ENCODE assay signal across 8 mouse cellular contexts in the genomic region with DNA sequence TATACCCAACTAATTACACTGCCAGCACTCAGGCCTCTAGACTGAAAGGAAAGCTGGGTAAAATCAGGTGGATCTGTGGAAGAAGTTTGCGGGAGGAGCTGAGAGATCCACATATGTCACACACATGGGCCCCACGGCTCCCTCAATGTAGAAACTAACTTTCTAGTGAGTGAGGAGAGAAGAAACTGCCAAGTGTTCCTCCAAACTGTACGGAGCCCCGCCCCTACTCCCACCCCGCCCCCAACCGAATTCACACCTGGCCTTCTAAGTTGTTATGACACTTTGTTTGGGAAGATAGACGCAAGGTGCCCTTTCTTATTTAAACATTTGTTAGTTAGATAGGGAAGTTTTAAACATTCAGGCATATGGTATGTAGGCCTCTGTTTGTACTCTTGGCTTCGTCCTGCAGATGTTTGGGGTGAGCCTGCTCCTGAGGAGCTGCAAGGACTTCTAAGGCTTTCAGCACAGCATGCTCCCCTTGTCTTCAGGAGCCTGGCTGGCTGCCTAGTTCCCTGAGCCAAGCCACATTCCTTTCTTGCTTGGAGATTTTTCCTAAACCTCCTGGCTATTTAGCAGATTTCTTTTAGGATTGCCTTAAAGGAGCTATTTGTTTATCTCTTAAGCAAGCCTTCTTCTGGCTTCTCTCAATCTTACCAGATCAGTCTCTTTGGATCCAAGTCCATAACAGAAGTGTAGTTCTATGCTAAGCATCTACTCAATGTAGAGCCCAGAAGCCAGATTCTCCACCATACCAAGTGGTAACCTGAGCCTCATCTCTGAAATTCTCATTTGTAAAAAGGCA.
DNase-seq lines count a peak whose midpoint lies in the region; ATAC-seq and TF ChIP-seq lines count a peak whose summit lies in the region.

No protein-coding gene starts in this region.

- no peak overlapping the region for H3K4me2 ChIP-seq in forebrain, embryonic 14.5 days (ENCODE audit: low read length)
- no peak overlapping the region for H3K4me2 ChIP-seq in forebrain, postnatal 0 days (ENCODE audit: low read depth)
- no peak overlapping the region for H3K4me2 ChIP-seq in lung, embryonic 15.5 days
- H3K4me2 ChIP-seq in forebrain, embryonic 12.5 days, result no peak overlapping the region

- no peak overlapping the region for H3K4me3 ChIP-seq in forebrain, embryonic 14.5 days (ENCODE audit: low read depth, low read length)
- no peak overlapping the region for H3K4me3 ChIP-seq in forebrain, postnatal 0 days (ENCODE audit: low read depth, low read length)
- no peak overlapping the region for H3K4me3 ChIP-seq in lung, embryonic 15.5 days
- H3K4me3 ChIP-seq in forebrain, embryonic 12.5 days (replicated peaks), result no peak overlapping the region

- H3K36me3 ChIP-seq in forebrain, embryonic 14.5 days (ENCODE audit: control insufficient read depth, insufficient read depth, low read length), result no peaks in the 10 kb centered on the region
- no peaks in the 10 kb centered on the region for H3K36me3 ChIP-seq in forebrain, postnatal 0 days (ENCODE audit: insufficient read depth)
- no peaks in the 10 kb centered on the region for H3K36me3 ChIP-seq in lung, embryonic 15.5 days
- H3K36me3 ChIP-seq in forebrain, embryonic 12.5 days (replicated peaks), result no peaks in the 10 kb centered on the region

- no peaks in the 10 kb centered on the region for H3K9me3 ChIP-seq in forebrain, embryonic 14.5 days (replicated peaks; ENCODE audit: control insufficient read depth, low read length)
- H3K9me3 ChIP-seq in forebrain, postnatal 0 days (ENCODE audit: low read length), result no peaks in the 10 kb centered on the region
- H3K9me3 ChIP-seq in lung, embryonic 15.5 days, result no peaks in the 10 kb centered on the region
- no peaks in the 10 kb centered on the region for H3K9me3 ChIP-seq in forebrain, embryonic 12.5 days

- peak; percentile 10 for DNase-seq in forebrain, embryonic 14.5 days (ENCODE audit: low spot score)
- no peak for DNase-seq in forebrain, postnatal 0 days
- peak; percentile 26 for DNase-seq in 3134 (ENCODE audit: extremely low read depth, insufficient read length, low spot score)
- DNase-seq in heart, postnatal 4 days, result peak; percentile 12
- DNase-seq in yolk sac, embryonic 10.5 days (ENCODE audit: low spot score), result peak; percentile 13
- no peak for DNase-seq in adrenal gland, adult 18-20 months (ENCODE audit: low spot score in 2 of 2)

- no peak overlapping the region for H3K27ac ChIP-seq in forebrain, embryonic 14.5 days (ENCODE audit: low read depth, low read length)
- no peak overlapping the region for H3K27ac ChIP-seq in forebrain, postnatal 0 days (ENCODE audit: low read depth, low read length)
- H3K27ac ChIP-seq in lung, embryonic 15.5 days, result peak overlapping the region; percentile 75
- H3K27ac ChIP-seq in forebrain, embryonic 12.5 days, result no peak overlapping the region

- H3K27me3 ChIP-seq in forebrain, embryonic 14.5 days (replicated peaks; ENCODE audit: control insufficient read depth, insufficient read depth, low read length), result no peaks in the 10 kb centered on the region
- H3K27me3 ChIP-seq in forebrain, postnatal 0 days (ENCODE audit: insufficient read depth, low read length), result no peaks in the 10 kb centered on the region
- no peaks in the 10 kb centered on the region for H3K27me3 ChIP-seq in lung, embryonic 15.5 days
- no peaks in the 10 kb centered on the region for H3K27me3 ChIP-seq in forebrain, embryonic 12.5 days

- H3K9ac ChIP-seq in forebrain, embryonic 14.5 days (ENCODE audit: low read length), result no peak overlapping the region
- H3K9ac ChIP-seq in forebrain, postnatal 0 days, result no peak overlapping the region
- H3K9ac ChIP-seq in lung, embryonic 15.5 days, result no peak overlapping the region
- no peak overlapping the region for H3K9ac ChIP-seq in forebrain, embryonic 12.5 days

- H3K4me1 ChIP-seq in forebrain, embryonic 14.5 days (ENCODE audit: control insufficient read depth, insufficient read depth, low read length), result no peaks in the 10 kb centered on the region
- H3K4me1 ChIP-seq in forebrain, postnatal 0 days (ENCODE audit: insufficient read depth), result no peaks in the 10 kb centered on the region
- H3K4me1 ChIP-seq in lung, embryonic 15.5 days, result 0 out of 2 replicates have a peak, but pooled peaks cover 6% of the 10 kb centered on the region
- H3K4me1 ChIP-seq in forebrain, embryonic 12.5 days, result no peaks in the 10 kb centered on the region

- no peak for TF ChIP-seq CTCF in forebrain, postnatal 0 days (IDR thresholded peaks at IDR 0.05; ENCODE audit: low read depth)

- WGBS in forebrain, embryonic 14.5 days, result 61% methylated on average over 8 of the region's 8 CpGs
- WGBS in forebrain, postnatal 0 days, result 64% methylated on average over 8 of the region's 8 CpGs
- WGBS in lung, embryonic 15.5 days, result 36% methylated on average over 8 of the region's 8 CpGs
- 60% methylated on average over 8 of the region's 8 CpGs for WGBS in forebrain, embryonic 12.5 days

- ATAC-seq in forebrain, embryonic 14.5 days, result no peak
- no peak for ATAC-seq in forebrain, postnatal 0 days
- ATAC-seq in lung, embryonic 15.5 days (ENCODE audit: borderline replicate concordance, extremely low read depth, low FRiP score, low TSS enrichment), result peak; percentile 67
- no peak for ATAC-seq in forebrain, embryonic 12.5 days (ENCODE audit: low FRiP score)

Comparison
In these comparisons a context has a peak if more than half of its experiments do, and no peak if none do; other contexts are left out.
1. DNase-seq: peak in forebrain, embryonic 14.5 days (single experiment), 3134 (single experiment), heart, postnatal 4 days (single experiment) and yolk sac, embryonic 10.5 days (single experiment); none in forebrain, postnatal 0 days (single experiment) and adrenal gland, adult 18-20 months (0 of 2).